Mouse (Mus musculus) embryo, embryonic 11.5 days (tissue): ENCODE measurements at regions not wholly inside any gene's neighbourhood (a gene's known extent, or its start where the extent isn't known, plus 50 kb on each side); places are given as distances from the start of the nearest gene placed in this dataset.
"Not testable (repeated sequence)": the region's sequence is repeated elsewhere in the genome, so short reads cannot be mapped to it uniquely, and the experiment has no call there.

ENCODE experiments used
- DNase-seq: peaks from one replicate; pipeline ENCODE4 v3.0.0-alpha.2; 2012; ENCODE audit warnings: low read depth, low spot score

DNA sequence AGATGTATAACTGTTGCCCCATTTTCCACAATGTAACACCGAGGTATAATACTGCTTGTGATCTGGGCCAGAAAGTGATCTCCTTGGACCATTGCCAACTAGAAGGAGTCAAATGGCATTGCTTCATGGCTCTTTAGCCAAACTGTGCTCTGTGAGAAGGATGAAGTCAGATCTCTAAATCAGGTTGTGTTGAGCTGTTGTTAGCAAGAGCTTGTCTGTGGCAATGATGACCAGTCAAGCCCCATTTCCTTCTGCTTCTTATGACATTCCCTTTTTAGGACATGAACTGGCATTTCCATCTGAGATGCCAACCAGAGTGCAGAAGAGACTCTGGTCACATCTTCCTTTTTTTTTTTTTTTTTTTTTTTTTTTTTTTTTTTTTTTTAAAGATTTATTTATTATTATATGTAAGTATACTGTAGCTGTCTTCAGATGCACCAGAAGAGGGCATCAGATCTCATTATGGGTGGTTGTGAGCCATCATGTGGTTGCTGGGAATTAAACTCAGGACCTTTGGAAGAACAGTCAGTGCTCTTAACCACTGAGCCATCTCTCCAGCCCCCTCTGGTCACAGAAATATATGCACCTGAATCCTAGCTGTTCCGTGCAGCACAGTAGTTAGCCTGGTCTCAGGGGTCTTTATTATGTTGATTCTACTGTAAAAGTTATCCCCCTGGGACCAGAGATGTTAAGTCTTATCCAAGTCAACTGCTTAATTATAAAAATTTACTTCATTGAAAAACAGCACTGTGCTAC is 1329.4 kb upstream of the A1bg start:
- not testable (repeated sequence) for DNase-seq

DNA sequence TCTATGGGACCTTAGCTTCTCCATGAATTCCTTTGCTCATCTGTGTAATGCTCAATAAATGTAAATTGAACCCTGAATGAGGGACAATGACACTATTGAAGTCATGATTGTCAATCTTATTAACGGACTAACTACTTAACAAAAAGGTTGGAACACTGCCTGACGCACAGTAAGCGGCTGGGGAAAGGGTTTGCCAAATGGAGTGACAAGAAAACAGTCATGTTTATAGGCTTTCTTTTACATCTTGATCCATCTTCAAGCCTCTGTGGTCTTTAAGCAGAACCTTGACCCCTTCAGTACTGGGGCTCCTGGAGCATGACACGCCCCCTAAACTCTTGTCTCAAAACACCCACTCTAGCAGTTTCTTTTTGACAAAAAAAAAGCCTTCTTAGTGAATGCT is 1326.6 kb upstream of the A1bg start:
- no peak for DNase-seq

DNA sequence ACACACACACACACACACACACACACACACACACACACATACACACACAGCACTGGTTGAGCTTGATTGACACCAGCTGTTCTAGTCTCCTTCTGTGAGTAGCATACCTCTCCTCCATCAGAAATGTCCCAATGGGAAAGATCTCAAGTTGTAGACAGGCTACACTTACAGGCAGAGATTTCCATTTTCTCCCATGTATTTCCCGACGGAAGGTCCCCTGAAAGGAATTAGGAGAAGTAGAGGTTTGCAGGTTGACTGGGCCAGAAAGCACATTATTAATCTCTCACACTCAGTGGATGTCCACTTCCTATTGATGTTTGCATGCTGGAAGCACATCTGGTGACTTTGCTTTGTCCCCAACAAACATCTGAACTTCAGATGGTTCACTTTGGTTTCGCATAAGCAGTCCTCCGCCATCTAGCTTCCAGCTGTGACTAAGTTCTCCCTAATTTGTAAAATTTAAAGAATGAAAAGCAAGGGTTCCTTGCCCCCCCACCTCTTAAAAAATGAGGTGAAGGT is 1323.8 kb upstream of the A1bg start:
- DNase-seq, result no peak

DNA sequence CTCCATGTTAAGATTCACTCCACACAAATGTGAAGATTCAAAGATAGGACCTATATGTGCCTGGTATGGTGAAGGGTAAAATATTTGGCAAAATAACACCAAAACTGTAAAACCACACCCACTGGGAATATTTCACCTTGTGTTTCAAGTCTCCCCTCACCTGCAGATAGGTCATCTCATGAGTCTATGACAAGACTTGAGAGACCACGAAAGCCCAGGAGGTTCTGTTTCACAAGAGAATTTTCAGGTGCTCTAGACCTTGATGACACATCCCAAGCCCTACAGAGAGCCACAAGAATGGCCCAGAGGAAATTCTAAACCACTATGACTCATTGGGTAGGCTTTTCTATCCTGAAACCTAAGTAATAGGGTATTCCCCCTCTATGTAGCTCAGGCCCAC is 1322.4 kb upstream of the A1bg start:
- no peak for DNase-seq

DNA sequence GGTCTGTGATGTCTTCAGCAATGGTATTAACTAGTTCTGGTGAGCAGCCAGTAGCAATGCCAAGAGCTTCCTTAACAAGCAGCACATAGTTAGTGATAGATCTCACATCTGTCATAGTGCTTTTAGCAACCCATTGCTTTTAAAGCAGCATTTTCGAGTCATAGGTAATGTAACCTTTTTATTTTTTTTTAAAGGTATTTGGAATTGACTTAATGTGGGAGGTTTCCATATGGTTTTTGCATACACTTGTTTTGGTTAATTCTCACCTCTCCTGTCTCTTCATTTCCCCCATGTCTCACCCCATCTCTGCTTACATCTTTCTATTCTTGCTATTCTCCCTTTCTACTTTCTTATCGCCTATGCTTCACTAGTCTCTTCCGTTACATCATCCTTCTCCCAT is 1322.0 kb upstream of the A1bg start:
- no peak for DNase-seq

DNA sequence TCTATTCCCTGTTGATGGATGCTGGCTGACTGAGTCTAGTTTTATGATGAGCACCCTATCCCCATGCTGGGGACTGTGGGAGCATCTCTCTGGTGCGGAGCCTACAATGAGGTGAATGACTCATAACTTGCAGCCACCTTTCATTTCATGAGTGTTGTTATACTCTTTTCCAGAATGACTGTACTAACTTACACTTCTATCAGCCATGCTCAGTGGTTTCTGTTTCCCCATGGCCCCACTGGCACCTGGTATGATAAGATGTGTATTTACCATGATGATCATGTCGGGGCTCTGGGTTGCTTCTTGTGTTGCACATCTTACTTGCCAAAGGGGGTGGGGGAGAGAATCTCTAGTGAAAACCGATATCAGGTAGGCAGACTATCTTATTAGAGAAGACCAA is 1317.2 kb upstream of the A1bg start:
- no peak for DNase-seq

DNA sequence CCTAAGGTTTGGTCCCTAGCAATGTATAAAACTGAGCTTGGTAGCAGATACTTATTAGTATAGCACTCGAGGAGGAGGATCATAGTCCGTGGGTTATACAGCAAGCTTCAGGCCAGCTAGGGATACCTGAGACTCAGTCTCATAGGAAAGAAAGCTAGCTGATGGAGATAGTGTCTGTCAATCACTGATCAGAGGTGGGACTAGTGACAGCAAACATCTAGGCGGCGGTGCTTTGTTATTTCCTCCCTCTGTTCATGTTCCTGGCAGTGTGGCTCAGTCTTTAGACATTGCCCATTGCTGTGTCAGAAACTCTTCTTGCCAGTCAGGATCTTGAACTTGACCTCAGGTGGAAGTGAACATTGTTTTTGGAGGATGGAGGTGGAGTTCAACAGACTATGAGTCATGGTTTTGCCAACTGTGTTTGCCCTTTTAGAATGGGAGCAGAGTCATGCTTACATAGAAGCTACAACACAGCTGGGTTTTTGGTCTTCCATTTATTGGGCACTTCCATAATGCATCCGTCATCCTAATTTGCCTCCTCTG is 1315.8 kb upstream of the A1bg start:
- no peak for DNase-seq

DNA sequence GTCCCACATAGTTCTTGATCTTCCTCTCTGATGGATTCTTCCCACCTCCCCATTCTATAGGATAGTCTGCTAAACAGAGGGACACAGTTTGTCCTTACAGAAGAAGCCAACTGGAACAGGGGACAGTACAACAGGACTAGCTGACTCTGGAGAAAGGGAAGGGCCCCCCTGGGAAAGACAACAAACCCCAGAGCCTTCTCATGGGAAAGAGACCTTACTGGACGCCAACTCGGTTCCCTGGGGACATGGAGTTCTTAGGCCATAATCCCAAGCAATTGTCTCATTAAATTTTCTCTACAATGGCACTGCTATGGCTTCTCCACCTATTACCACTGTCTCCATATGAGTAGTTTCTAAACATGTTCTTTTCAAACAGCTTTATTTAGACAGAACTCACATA is 1313.2 kb upstream of the A1bg start:
- DNase-seq, result no peak

DNA sequence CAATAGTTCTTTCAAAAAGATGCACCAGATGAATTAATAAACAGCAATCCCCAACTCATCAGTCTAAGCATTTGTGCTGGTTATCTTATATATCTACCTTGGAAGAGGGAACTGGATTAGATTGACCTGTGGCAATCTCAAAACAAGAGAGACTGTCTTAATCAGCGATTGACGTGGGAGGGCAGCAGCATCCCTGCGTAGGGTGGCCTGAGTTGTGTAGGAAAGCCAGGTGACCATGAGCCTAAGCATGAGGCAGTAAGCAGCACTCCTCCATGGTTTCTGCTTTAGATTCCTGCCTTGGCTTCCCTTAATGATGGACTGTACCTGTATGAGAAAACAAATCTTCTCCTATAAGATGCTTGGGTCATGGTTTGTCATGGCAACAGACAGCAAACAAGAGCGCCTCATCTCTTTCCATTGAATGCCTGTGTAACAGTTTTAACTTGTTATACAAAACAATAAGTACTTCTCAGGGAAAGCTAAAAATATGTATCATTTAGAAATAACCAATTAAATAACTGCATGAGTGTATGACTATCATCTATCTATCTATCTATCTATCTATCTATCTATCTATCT is 1311.5 kb upstream of the A1bg start:
- no peak for DNase-seq

DNA sequence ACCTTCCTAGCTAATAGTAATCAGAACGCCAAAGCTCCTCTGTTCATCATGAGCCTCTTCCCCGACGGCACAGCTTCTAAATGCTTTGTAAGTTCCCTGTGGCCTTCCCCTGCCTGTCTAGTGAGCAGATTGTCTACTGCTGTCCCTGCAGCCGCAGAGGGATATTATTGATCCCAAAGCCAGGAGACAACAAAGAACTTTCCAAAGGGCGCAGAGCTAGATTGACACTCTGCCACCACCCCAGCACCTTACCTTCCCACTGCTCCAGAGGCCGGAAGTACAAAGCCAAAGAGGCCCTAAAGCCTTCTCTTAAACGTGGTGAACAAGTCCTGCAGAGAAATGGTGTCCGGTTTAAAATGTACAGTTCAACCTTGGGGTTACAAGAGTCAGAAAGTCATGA is 1310.3 kb upstream of the A1bg start:
- DNase-seq, result no peak

DNA sequence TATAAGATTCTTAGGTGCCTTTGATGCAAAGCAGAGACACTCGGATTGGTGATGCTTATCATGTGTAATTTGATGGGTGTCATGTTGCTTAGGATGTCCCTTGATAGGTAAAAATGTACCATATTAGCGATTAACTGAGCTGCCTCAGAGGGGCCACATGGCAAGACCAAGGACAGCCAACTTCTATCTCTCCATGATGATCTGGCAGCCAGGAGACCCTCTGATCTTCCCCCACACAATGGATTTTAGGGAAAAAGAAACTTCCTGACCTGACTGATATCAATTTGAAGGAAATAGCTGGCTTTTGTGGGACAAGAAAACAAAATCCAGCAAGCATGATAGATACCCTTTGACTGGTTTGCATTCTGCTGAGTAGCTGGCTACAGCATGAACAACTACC is 1308.9 kb upstream of the A1bg start:
- no peak for DNase-seq

DNA sequence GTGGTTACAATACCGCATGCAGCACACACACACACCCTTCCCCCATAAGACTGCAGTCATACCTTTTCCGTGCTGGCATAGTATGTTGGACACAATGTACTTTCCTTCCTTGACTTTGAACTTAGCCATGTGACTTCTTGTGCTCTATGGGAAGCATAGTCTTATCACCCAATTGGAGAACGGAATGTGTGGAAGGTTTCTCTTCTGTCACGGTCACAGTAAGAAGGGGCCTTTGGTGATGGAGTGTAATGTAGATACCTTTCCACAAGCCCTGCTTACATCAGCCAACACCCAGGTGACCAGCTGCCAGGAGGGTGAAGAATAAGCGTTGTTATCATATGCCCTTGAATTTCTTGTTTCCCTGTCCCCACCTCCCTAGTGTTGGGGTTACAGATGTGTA is 1308.0 kb upstream of the A1bg start:
- DNase-seq, result no peak

DNA sequence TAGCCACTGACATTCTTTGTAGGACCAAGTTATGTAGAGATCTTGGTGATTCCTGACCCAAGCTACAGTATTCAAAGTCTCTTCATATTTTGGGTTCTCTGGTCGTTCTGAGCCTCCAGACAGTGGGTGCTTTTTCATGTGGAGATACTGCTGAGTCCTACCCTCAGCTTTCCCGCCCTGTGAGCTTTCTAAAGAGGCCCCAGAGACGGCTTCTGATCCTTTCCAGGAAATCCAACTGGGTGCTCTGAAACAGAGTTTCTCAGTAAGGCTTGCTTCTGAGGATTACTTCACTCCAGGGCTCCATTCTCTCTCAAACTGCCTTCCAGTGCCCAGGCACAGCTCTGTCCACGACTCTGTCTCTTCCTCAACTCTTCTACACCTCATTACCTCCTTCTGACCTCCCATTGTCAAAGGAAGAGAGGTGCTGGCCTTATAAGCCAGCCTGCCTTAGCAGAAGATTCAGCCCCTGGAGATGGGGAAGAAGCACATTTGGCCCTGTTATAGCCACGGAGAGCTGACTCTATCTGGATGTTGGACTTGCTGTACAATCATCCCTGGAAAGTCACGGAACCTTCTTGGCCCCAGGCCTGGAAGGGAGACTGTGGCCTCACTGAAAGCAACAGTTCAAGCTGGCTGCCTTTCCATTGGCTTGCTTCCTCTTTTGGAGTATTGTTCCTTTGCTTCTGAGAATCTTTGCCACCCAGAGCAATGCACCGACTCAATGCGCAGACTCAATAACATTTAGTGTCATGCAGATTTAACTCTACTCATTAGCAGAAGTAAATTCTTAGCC is 1306.9 kb upstream of the A1bg start:
- no peak for DNase-seq

DNA sequence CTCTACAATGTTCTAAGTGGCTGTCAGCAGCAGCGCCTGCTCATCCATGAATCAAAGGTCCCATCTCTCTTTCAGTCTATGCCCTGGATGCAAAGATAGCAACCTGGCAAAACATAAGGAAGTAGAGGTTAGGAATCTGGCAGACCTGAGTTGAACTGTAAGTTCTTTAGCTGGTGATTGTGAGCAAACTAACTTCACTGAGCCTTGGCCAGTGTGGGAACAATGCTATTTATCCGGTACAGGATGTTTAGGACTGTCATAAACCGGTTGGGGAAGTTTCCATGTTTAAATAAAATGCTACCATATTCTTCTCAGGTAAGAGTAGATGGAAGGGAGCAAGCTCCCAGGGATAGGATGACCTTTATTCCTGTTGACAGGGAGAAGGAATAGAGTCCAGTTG is 1306.2 kb upstream of the A1bg start:
- DNase-seq, result no peak

DNA sequence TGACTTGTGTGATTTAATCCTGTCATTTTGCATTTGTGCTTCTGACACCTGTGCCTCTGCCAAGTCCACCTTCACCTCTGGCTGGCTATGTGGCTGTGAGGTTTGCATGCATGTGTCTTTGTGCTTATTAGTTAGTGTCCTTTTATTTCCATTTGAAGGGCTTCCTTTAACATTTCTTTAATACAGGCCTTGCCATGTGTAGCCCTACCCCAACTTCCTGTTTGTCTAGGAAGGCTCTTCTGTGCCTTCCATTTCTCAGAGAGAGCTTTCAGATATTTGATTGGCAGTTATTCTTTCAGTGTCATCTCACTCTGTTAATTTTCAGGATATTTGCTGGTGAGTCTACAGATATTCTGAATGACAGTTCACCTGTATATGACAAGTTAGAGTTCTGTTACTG is 1302.0 kb upstream of the A1bg start:
- no peak for DNase-seq

DNA sequence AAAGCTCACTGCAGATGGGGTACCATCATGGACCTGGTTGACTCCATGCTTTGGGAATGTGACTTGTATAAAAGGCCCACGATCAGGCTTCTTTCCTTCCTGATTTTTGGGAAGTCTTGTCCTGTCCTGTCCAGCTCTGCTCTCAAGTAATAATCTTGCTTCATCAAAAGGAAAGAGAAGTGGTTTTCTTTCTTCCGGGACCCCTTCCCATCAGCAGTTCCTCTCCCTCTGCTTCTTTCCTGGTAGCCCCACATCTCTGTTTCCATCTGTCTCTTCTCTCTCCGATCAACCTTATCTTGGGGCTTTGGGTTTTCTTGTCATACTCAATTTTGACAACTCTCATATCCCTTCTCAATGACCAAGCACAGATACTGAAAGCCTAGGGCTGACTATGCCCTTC is 1301.4 kb upstream of the A1bg start:
- no peak for DNase-seq

DNA sequence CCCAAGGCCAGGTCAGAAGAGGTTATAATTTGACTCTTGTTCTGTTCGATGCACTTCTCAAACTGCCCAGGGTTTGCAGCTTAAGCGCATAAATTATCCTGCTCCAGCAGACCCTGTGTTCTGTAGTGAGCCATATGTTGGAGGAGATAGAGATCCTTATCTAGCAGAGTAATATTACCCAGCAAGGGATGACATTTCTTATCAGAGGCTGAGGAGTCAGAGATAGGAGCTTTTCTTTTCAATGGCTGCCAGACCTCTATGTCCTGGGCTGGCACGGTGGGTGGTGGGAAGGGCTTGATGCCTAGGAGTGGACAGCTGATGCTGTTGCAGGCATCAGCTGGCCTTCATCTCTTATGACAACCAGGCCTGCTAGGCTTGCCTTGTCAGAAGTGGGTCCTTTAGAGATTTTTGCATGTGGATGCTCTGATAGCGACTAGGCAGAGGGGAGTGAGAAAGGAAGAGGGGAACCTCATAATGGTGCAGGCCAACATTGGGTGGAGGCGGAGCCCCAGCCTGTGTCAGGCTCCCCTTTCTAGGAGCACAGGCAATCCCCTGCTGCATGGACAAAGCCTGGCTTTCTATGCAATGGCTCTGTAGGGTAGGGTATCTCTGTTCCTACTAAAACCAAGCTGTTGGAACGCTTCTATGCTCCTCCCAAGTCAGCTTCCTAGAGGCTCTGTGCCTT is 1300.5 kb upstream of the A1bg start:
- DNase-seq, result no peak

DNA sequence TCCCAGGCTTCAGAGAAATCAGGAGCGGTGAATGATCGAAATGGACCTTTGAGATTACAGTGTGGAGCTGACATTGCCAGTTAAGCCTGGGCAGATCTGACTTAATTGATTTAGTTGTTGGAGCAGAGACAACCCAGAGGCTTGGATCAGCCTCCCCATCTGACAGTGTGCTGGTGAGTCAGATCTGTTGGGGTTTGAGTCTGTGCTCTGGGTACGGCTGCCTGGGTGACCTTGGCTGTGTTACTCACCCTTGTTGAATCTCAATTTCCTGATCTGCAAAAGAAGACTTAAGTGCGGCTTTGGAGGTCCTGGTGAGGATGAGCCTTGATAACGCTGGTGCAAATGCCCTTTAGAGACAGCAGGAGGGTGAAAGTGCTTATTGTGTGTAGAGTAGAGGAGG is 1299.9 kb upstream of the A1bg start:
- no peak for DNase-seq

DNA sequence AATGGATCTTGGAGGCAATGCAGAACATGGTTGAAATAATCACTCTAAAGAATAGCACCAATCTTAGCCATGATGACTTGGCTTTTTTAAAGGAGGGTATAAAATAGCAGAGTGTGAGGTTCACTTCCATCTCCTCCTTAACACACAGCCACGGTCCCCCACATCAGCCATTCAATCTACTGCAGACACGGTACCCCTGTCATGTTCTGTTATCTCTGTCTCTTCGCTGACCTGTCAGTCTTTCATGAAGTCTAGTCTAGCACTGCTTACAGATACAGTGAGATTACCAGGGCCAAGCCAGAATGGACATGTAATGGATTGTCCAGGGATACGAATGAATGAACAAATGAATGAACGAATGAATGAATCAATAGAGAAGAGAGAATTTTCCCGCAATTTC is 1299.4 kb upstream of the A1bg start:
- DNase-seq, result no peak

DNA sequence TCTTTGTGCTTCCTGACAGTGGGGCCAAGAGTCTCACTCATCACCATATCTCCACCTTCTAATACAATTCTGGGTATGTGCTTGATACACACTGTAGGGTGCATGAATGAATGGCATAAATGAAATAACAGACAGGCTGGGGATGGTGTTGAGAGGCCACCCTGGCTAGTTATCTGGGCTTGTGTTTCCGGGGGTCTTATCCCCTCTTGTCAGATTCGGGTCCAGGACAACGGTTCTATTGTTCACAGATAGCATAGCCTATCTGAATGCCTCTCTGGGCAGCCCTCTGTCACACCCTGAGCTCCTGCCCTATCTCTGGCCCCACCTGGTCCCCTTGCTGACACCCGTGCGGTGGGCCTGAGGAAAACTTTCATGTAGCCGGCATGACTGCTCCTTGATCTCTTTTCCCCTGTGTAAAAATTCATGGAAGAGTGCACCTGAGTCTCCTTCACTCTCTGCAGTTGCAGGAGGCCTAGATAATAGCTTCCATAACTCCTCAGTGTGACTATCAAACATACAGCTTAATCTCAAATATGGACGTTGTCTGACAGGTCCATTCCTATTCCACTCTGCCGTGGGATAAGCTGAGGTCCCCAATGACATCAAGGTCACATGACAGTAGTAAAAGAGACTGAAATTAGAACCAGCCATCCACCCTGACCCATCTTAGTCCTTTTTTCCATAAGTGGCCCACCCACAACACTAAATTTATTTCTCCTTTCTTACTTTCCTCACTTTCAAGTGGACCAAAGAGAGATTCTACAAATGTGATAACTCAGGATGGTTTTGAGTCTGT is 1298.4 kb upstream of the A1bg start:
- no peak for DNase-seq

DNA sequence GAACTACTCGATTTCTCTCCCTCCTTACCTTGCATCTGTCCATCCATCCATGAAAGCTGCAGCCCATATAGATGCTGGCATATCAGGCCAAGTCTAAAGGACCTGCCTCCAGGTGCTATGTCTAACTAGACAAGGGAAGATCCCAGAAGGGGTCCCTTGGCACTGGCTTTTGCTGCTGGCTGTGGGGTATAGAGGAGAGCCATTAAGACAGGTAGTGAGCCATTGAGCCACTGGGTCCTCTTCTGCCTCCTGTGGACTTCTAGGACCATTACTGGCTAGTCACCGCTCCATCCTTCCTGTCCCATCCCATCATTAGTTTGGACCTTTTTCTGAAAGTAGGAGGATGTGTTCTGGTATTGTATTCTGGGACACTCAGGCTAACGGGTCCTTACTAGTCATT is 1297.8 kb upstream of the A1bg start:
- no peak for DNase-seq
